8 mouse cellular contexts compared by ENCODE assay signal in the genomic region with DNA sequence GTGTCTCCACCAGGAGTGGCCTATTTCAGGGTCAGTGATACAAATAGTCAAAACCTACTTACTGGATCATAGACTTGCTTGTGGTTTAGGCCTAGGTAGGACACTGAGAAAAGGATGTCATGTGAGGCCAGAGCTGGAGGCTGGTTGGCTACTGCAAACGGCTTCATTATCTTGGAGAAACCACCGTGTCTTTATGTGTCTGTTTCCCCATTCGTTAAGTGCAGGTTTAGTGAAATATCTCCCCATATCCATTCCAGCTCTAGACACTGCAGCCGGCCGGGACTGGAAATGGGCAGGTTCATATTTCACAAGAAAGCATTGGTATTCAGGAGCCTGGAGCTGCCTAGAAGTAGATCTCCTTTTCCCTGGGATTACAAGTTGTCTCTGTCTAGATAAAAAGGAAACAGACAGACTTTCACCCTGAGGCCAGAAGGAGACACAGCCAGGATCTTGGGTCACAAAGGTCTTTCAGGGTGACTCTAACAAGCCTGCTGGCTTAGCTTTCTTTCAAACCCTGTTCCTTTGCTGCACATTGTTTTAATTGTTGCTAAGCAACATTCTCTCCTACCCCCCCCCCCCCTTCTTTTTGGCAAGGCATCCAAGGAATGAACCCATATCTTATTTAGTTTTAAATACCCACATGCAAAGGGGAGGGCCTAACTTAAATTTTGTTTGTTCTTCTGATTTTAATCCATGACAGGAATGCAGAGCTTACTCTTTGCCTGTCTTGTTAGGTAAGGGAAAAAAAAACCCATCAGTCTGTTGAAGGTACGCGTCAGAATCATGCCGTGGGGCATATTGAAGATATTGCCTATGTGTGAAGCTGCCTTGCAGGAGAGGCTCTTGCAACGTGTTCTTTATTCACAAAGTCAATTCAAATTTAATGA. TPM values are rescaled to one million over a fixed set of nuclear protein-coding genes. Genes with fewer than 3 reads are reported as not detected.
DNase-seq lines count a peak whose midpoint lies in the region; ATAC-seq and TF ChIP-seq lines count a peak whose summit lies in the region.

No protein-coding gene starts in this region.

- peak; percentile 83 for ATAC-seq in embryonic facial prominence, embryonic 11.5 days (replicated peaks; ENCODE audit: insufficient number of reproducible peaks, low FRiP score, low TSS enrichment, low read depth)
- ATAC-seq in intestine, embryonic 16.5 days: peak; percentile 38

- H3K4me1 ChIP-seq in heart, adult 2 months (ENCODE audit: control insufficient read depth, insufficient read depth, low read length): peaks cover 29% of the 10 kb centered on the region
- peaks cover 5% of the 10 kb centered on the region; the same call in 1 of the 2 replicates for H3K4me1 ChIP-seq in embryonic facial prominence, embryonic 11.5 days (ENCODE audit: control insufficient read depth, insufficient read depth, low read length)
- peaks cover 12% of the 10 kb centered on the region for H3K4me1 ChIP-seq in intestine, embryonic 16.5 days (ENCODE audit: control insufficient read depth, insufficient read depth, low read length)
- peaks cover 29% of the 10 kb centered on the region for H3K4me1 ChIP-seq in midbrain, embryonic 10.5 days

- H3K79me2 ChIP-seq in heart, adult 2 months (replicated peaks; ENCODE audit: control insufficient read depth, insufficient read depth, low read length): peaks cover 4% of the 10 kb centered on the region

- H3K4me3 ChIP-seq in heart, adult 2 months: no peak overlapping the region
- H3K4me3 ChIP-seq in embryonic facial prominence, embryonic 11.5 days (ENCODE audit: low read depth, low read length): no peak overlapping the region
- H3K4me3 ChIP-seq in intestine, embryonic 16.5 days (ENCODE audit: low read length): no peak overlapping the region
- H3K4me3 ChIP-seq in midbrain, embryonic 10.5 days: no peak overlapping the region

- no peaks in the 10 kb centered on the region for H3K27me3 ChIP-seq in heart, adult 2 months (ENCODE audit: control insufficient read depth, insufficient read depth, low read length)
- no peaks in the 10 kb centered on the region for H3K27me3 ChIP-seq in embryonic facial prominence, embryonic 11.5 days (ENCODE audit: control insufficient read depth, insufficient read depth, low read length)
- no peaks in the 10 kb centered on the region for H3K27me3 ChIP-seq in intestine, embryonic 16.5 days (replicated peaks; ENCODE audit: control insufficient read depth, insufficient read depth, low read length)
- peaks cover 28% of the 10 kb centered on the region for H3K27me3 ChIP-seq in midbrain, embryonic 10.5 days (ENCODE audit: low read depth, poor library complexity, severe bottlenecking)

- H3K4me2 ChIP-seq in embryonic facial prominence, embryonic 11.5 days (ENCODE audit: low read depth, low read length): no peak overlapping the region
- no peak overlapping the region for H3K4me2 ChIP-seq in intestine, embryonic 16.5 days (ENCODE audit: low read depth, low read length)

- H3K9ac ChIP-seq in heart, adult 2 months (ENCODE audit: low read depth, low read length): no peak overlapping the region
- no peak overlapping the region for H3K9ac ChIP-seq in embryonic facial prominence, embryonic 11.5 days (replicated peaks; ENCODE audit: low read length)
- H3K9ac ChIP-seq in intestine, embryonic 16.5 days (ENCODE audit: low read depth, low read length): no peak overlapping the region

- intact Hi-C loops in heart, adult 2 months (cut with DNase I): no loop called here
- intact Hi-C loops in gastrocnemius, postnatal 36 days (cut with DNase I): no loop called here

- H3K9me3 ChIP-seq in embryonic facial prominence, embryonic 11.5 days (replicated peaks; ENCODE audit: control insufficient read depth, low read length): no peaks in the 10 kb centered on the region
- H3K9me3 ChIP-seq in intestine, embryonic 16.5 days (ENCODE audit: control insufficient read depth, low read length): no peaks in the 10 kb centered on the region
- H3K9me3 ChIP-seq in midbrain, embryonic 10.5 days (replicated peaks): no peaks in the 10 kb centered on the region

- 39% methylated on average over 9 of the region's 9 CpGs for WGBS in heart, adult 2 months
- WGBS in embryonic facial prominence, embryonic 11.5 days: 14% methylated on average over 9 of the region's 9 CpGs
- 39% methylated on average over 9 of the region's 9 CpGs for WGBS in intestine, embryonic 16.5 days
- 18% methylated on average over 9 of the region's 9 CpGs for WGBS in midbrain, embryonic 10.5 days

- TF ChIP-seq CTCF in heart, adult 2 months (IDR thresholded peaks at IDR 0.05): no peak

- peaks cover 42% of the 10 kb centered on the region for H3K36me3 ChIP-seq in heart, adult 2 months (ENCODE audit: control insufficient read depth, insufficient read depth, low read length)
- no peaks in the 10 kb centered on the region for H3K36me3 ChIP-seq in embryonic facial prominence, embryonic 11.5 days (replicated peaks; ENCODE audit: control insufficient read depth, insufficient read depth, low read depth, low read length)
- H3K36me3 ChIP-seq in intestine, embryonic 16.5 days (ENCODE audit: control insufficient read depth, insufficient read depth, low read length): no peaks in the 10 kb centered on the region
- no peaks in the 10 kb centered on the region for H3K36me3 ChIP-seq in midbrain, embryonic 10.5 days

- TF ChIP-seq POLR2A in heart, adult 2 months (IDR thresholded peaks at IDR 0.05; ENCODE audit: insufficient read depth, low read depth, low read length): no peak

- H3K27ac ChIP-seq in heart, adult 2 months: peak overlapping the region; percentile 30; the same call in 1 of the 2 replicates
- peak overlapping the region; percentile 22; the same call in 1 of the 2 replicates for H3K27ac ChIP-seq in embryonic facial prominence, embryonic 11.5 days (replicated peaks; ENCODE audit: low read depth, low read length)
- H3K27ac ChIP-seq in intestine, embryonic 16.5 days (ENCODE audit: low read length): peak overlapping the region; percentile 68
- H3K27ac ChIP-seq in midbrain, embryonic 10.5 days (replicated peaks): peak overlapping the region; percentile 76

- peak in 1 of 2 experiments; percentile 24 for DNase-seq in heart, adult 2 months
- no peak for DNase-seq in heart, postnatal 4 days
- DNase-seq in embryonic facial prominence, embryonic 11.5 days (ENCODE audit: low spot score): peak; percentile 73
- peak; percentile 50 for DNase-seq in midbrain, embryonic 10.5 days (ENCODE audit: low spot score)
- no peak for DNase-seq in layer of hippocampus, postnatal 25 days (ENCODE audit: extremely low spot score in 1 of 2, low spot score in 1 of 2)
- DNase-seq in gastrocnemius, postnatal 36 days: no peak
- DNase-seq in cerebellum, adult 11 months: no peak

- no peak for TF ChIP-seq EP300 in heart, adult 2 months (IDR thresholded peaks at IDR 0.05; ENCODE audit: insufficient read depth, low read depth, low read length)

RNA-seq across cellular contexts. Expression of gene Itpr1, which starts 36.4 kb away (rescaled TPM):
- 10 to 100 TPM; 37.9 to 47.6 TPM for total RNA-seq in heart, adult 2 months (2021)
- polyA plus RNA-seq in heart, adult 2 months (2012; rRNA removed): 14.0 and 32.8 TPM in 2 replicates
- total RNA-seq in heart, postnatal 4 days (2021): 10 to 100 TPM; 71.8 to 73.6 TPM
- polyA plus RNA-seq in embryonic facial prominence, embryonic 11.5 days (2014; fragmentation: Nextera tagmentation; extraction: Ambion mirVana): 6.5 and 6.9 TPM in 2 replicates
- 5.9 and 6.2 TPM in 2 replicates for polyA plus RNA-seq in intestine, embryonic 16.5 days (2015; fragmentation: Nextera tagmentation; extraction: Ambion mirVana)
- 6.5 and 7.2 TPM in 2 replicates for polyA plus RNA-seq in midbrain, embryonic 10.5 days (2016; fragmentation: Nextera tagmentation; extraction: Ambion mirVana)
- 100 to 1,000 TPM; 258 to 259 TPM for total RNA-seq in layer of hippocampus, postnatal 25 days (2021)
- 10 to 100 TPM; 11.8 to 14.8 TPM for total RNA-seq in gastrocnemius, postnatal 36 days (2021)

Comparison
In these comparisons a context has a peak if more than half of its experiments do, and no peak if none do; other contexts are left out.
1. DNase-seq: peak in embryonic facial prominence, embryonic 11.5 days (single experiment) and midbrain, embryonic 10.5 days (single experiment); none in heart, postnatal 4 days (single experiment), layer of hippocampus, postnatal 25 days (0 of 2), gastrocnemius, postnatal 36 days (0 of 2) and cerebellum, adult 11 months (single experiment).
2. H3K27ac ChIP-seq: peak in every context shown above with its lines; median percentile 76 in midbrain, embryonic 10.5 days; 68 in intestine, embryonic 16.5 days; 30 in heart, adult 2 months; 22 in embryonic facial prominence, embryonic 11.5 days.